Mouse (Mus musculus) lung, postnatal 0 days (tissue): Measurements from ENCODE around the gene Gm12790.

Experiments
- CTCF ChIP-seq: IDR thresholded peaks from 2 replicates; pipeline ENCODE4 v1.5.1; 2016; ENCODE audit warnings: antibody characterized with exemption, mild to moderate bottlenecking
- EP300 ChIP-seq: IDR thresholded peaks from 2 replicates; pipeline ENCODE4 v1.6.1; 2016; ENCODE audit warnings: antibody characterized with exemption, mild to moderate bottlenecking, control low read depth

GRCm38 (mm10) chr4:101998267-101998922, 17.5 kb upstream of the Gm12790 start:
- TF ChIP-seq CTCF: peak; percentile 88
- no peak for TF ChIP-seq EP300
